Mouse (Mus musculus) bone marrow macrophage, adult 2 months (primary cell): ENCODE data around the gene Hmgb1. TPM values are rescaled to one million over a fixed set of nuclear protein-coding genes. Genes with fewer than 3 reads are reported as not detected.

Experiments
- H3K27ac ChIP-seq: 2 replicates; pipeline ENCODE4 v1.5.1; 2012; ENCODE audit warnings: low read depth, low read length; ENCODE audit not compliant: insufficient read depth
- H3K4me1 ChIP-seq: 2 replicates; pipeline ENCODE4 v1.6.1; 2012; ENCODE audit warnings: low read length; ENCODE audit not compliant: control insufficient read depth, insufficient read depth
- H3K4me3 ChIP-seq: 2 replicates; pipeline ENCODE4 v1.5.1; 2012; ENCODE audit warnings: mild to moderate bottlenecking, low read length, moderate library complexity; ENCODE audit not compliant: insufficient read depth
- CTCF ChIP-seq: IDR thresholded peaks from 2 replicates; pipeline ENCODE4 v1.5.1; 2012; ENCODE audit warnings: low read depth, mild to moderate bottlenecking, low read length, moderate library complexity
- POLR2A ChIP-seq: IDR thresholded peaks from 2 replicates; pipeline ENCODE4 v1.6.1; 2012; ENCODE audit warnings: mild to moderate bottlenecking, low read depth, low read length, borderline replicate concordance
- polyA plus RNA-seq: library from polyadenylated mRNA; stranded (reverse); fragments of >200 nt; gene quantifications from 2 replicates; pipeline ENCODE4 v1.2.4, GENCODE M21; 2012; ENCODE audit not compliant: missing spikeins, insufficient read depth, insufficient read length

The Hmgb1 gene
- polyA plus RNA-seq, 1 experiment: 89.1 TPM

- no peak for TF ChIP-seq POLR2A
- TF ChIP-seq CTCF: no peak
- Histone ChIP-seq H3K4me3 (no peak overlapping the region), H3K27ac (no peak overlapping the region), H3K4me1 (no peaks in the 10 kb centered on the region)
These were observed 9.8 kb downstream of the Hmgb1 start for GRCm38 (mm10) chr5:149174527-149174926.

GRCm38 (mm10) chr5:149172246-149172645, 12.0 kb downstream of the Hmgb1 start:
- no peak overlapping the region for H3K27ac ChIP-seq
- no peak overlapping the region for H3K4me3 ChIP-seq
- no peaks in the 10 kb centered on the region for H3K4me1 ChIP-seq
- no peak for TF ChIP-seq CTCF

GRCm38 (mm10) chr5:149170841-149171588, 13.3 kb downstream of the Hmgb1 start:
- no peaks in the 10 kb centered on the region for H3K4me1 ChIP-seq
- no peak overlapping the region for H3K27ac ChIP-seq
- H3K4me3 ChIP-seq: no peak overlapping the region
- TF ChIP-seq CTCF: no peak
- no peak for TF ChIP-seq POLR2A

GRCm38 (mm10) chr5:149168816-149169215, 15.5 kb downstream of the Hmgb1 start:
- H3K27ac ChIP-seq: no peak overlapping the region
- peaks cover 4% of the 10 kb centered on the region for H3K4me1 ChIP-seq
- H3K4me3 ChIP-seq: no peak overlapping the region
- TF ChIP-seq POLR2A: no peak

- no peak overlapping the region for H3K4me3 ChIP-seq
- H3K4me1 ChIP-seq: peaks cover 10% of the 10 kb centered on the region
- TF ChIP-seq CTCF (no peak), POLR2A (no peak)
- no peak overlapping the region for H3K27ac ChIP-seq
These were observed 16.2 kb downstream of the Hmgb1 start for GRCm38 (mm10) chr5:149168051-149168450.

GRCm38 (mm10) chr5:149166011-149166410, 18.3 kb downstream of the Hmgb1 start:
- peaks cover 21% of the 10 kb centered on the region for H3K4me1 ChIP-seq
- no peak overlapping the region for H3K27ac ChIP-seq
- H3K4me3 ChIP-seq: no peak overlapping the region
- TF ChIP-seq POLR2A (no peak), CTCF (no peak)

GRCm38 (mm10) chr5:149164881-149165280, 19.4 kb downstream of the Hmgb1 start:
- Histone ChIP-seq H3K4me1 (peaks cover 32% of the 10 kb centered on the region), H3K27ac (no peak overlapping the region), H3K4me3 (no peak overlapping the region)
- TF ChIP-seq POLR2A: no peak
- TF ChIP-seq CTCF: no peak

GRCm38 (mm10) chr5:149162890-149163289, 21.4 kb downstream of the Hmgb1 start:
- TF ChIP-seq CTCF (no peak), POLR2A (no peak)
- H3K4me1 ChIP-seq: peaks cover 32% of the 10 kb centered on the region
- H3K27ac ChIP-seq: 0 out of 2 replicates have a peak overlapping the region, but pooled peaks have one; percentile 3
- no peak overlapping the region for H3K4me3 ChIP-seq

GRCm38 (mm10) chr5:149160469-149160868, 23.8 kb downstream of the Hmgb1 start:
- H3K4me3 ChIP-seq: no peak overlapping the region
- TF ChIP-seq POLR2A (no peak), CTCF (no peak)
- H3K27ac ChIP-seq: no peak overlapping the region
- H3K4me1 ChIP-seq: peaks cover 32% of the 10 kb centered on the region

- TF ChIP-seq CTCF (no peak), POLR2A (no peak)
- Histone ChIP-seq H3K27ac (no peak overlapping the region), H3K4me1 (peaks cover 29% of the 10 kb centered on the region), H3K4me3 (no peak overlapping the region)
These were observed 25.3 kb downstream of the Hmgb1 start for GRCm38 (mm10) chr5:149159021-149159420.
